Mouse (Mus musculus): ENCODE measurements around the gene Zfp169. TPM values are rescaled to one million over a fixed set of nuclear protein-coding genes. Genes with fewer than 3 reads are reported as not detected.
"Not testable (repeated sequence)": the region's sequence is repeated elsewhere in the genome, so short reads cannot be mapped to it uniquely, and the experiment has no call there.

Gene Zfp169
- polyA plus RNA-seq, 1 experiment = 15.2 TPM

GRCm38 (mm10) chr13:48531448-48531847 lies 18.2 kb upstream of the Zfp169 start:
- H3K27ac ChIP-seq (ENCODE audit: insufficient read depth, low read length) = no peak overlapping the region
- TF ChIP-seq CTCF (IDR thresholded peaks at IDR 0.05; ENCODE audit: borderline replicate concordance, insufficient read depth, low read depth, low read length) (no peak), POLR2A (IDR thresholded peaks at IDR 0.05; ENCODE audit: borderline replicate concordance, insufficient read depth, low read length) (no peak)
- no peak overlapping the region for H3K4me3 ChIP-seq (replicated peaks; ENCODE audit: insufficient read depth, low read depth, low read length)
- no peak for DNase-seq
- no peaks in the 10 kb centered on the region; the same call in 1 of the 2 replicates for H3K4me1 ChIP-seq (ENCODE audit: control insufficient read depth, insufficient read depth, low read length)
- H3K27me3 ChIP-seq (ENCODE audit: control insufficient read depth, insufficient read depth, low read length) = no peaks in the 10 kb centered on the region
- WGBS = 78% methylated on average over 2 of the region's 2 CpGs

GRCm38 (mm10) chr13:48530685-48531084 lies 17.4 kb upstream of the Zfp169 start:
- Histone ChIP-seq H3K27me3 (ENCODE audit: control insufficient read depth, insufficient read depth, low read length) (no peaks in the 10 kb centered on the region), H3K4me3 (replicated peaks; ENCODE audit: insufficient read depth, low read depth, low read length) (no peak overlapping the region), H3K27ac (ENCODE audit: insufficient read depth, low read length) (no peak overlapping the region), H3K4me1 (ENCODE audit: control insufficient read depth, insufficient read depth, low read length) (no peaks in the 10 kb centered on the region; the same call in 1 of the 2 replicates)
- WGBS = 26% methylated on average over 2 of the region's 2 CpGs
- TF ChIP-seq POLR2A (IDR thresholded peaks at IDR 0.05; ENCODE audit: borderline replicate concordance, insufficient read depth, low read length) (no peak), CTCF (IDR thresholded peaks at IDR 0.05; ENCODE audit: borderline replicate concordance, insufficient read depth, low read depth, low read length) (no peak)
- peak in 1 of 2 experiments; percentile 39 for DNase-seq

- no peak overlapping the region for H3K27ac ChIP-seq (ENCODE audit: insufficient read depth, low read length)
- H3K27me3 ChIP-seq (ENCODE audit: control insufficient read depth, insufficient read depth, low read length) = no peaks in the 10 kb centered on the region
- no peaks in the 10 kb centered on the region; the same call in 1 of the 2 replicates for H3K4me1 ChIP-seq (ENCODE audit: control insufficient read depth, insufficient read depth, low read length)
- no peak overlapping the region for H3K4me3 ChIP-seq (replicated peaks; ENCODE audit: insufficient read depth, low read depth, low read length)
- TF ChIP-seq CTCF (IDR thresholded peaks at IDR 0.05; ENCODE audit: borderline replicate concordance, insufficient read depth, low read depth, low read length) (no peak), POLR2A (IDR thresholded peaks at IDR 0.05; ENCODE audit: borderline replicate concordance, insufficient read depth, low read length) (no peak)
- WGBS = 35% methylated on average over 2 of the region's 2 CpGs
- DNase-seq = no peak
Measured at GRCm38 (mm10) chr13:48529028-48529427, 15.8 kb upstream of the Zfp169 start.

GRCm38 (mm10) chr13:48528123-48528871 lies 15.0 kb upstream of the Zfp169 start:
- H3K27me3 ChIP-seq (ENCODE audit: control insufficient read depth, insufficient read depth, low read length) = no peaks in the 10 kb centered on the region
- no peak overlapping the region for H3K4me3 ChIP-seq (replicated peaks; ENCODE audit: insufficient read depth, low read depth, low read length)
- peak; percentile 65 to 74 for DNase-seq
- H3K4me1 ChIP-seq (ENCODE audit: control insufficient read depth, insufficient read depth, low read length) = no peaks in the 10 kb centered on the region; the same call in 1 of the 2 replicates
- TF ChIP-seq POLR2A (IDR thresholded peaks at IDR 0.05; ENCODE audit: borderline replicate concordance, insufficient read depth, low read length) = no peak
- TF ChIP-seq CTCF (IDR thresholded peaks at IDR 0.05; ENCODE audit: borderline replicate concordance, insufficient read depth, low read depth, low read length) = peak; percentile 83
- 54% methylated on average over 15 of the region's 15 CpGs for WGBS
- no peak overlapping the region for H3K27ac ChIP-seq (ENCODE audit: insufficient read depth, low read length)

- Histone ChIP-seq H3K27me3 (ENCODE audit: control insufficient read depth, insufficient read depth, low read length) (no peaks in the 10 kb centered on the region), H3K4me1 (ENCODE audit: control insufficient read depth, insufficient read depth, low read length) (no peaks in the 10 kb centered on the region; the same call in 1 of the 2 replicates), H3K27ac (ENCODE audit: insufficient read depth, low read length) (no peak overlapping the region), H3K4me3 (replicated peaks; ENCODE audit: insufficient read depth, low read depth, low read length) (no peak overlapping the region)
- 82% methylated on average over 5 of the region's 5 CpGs for WGBS
- TF ChIP-seq CTCF (IDR thresholded peaks at IDR 0.05; ENCODE audit: borderline replicate concordance, insufficient read depth, low read depth, low read length) = no peak
- TF ChIP-seq POLR2A (IDR thresholded peaks at IDR 0.05; ENCODE audit: borderline replicate concordance, insufficient read depth, low read length) = no peak
- DNase-seq = no peak
Measured at GRCm38 (mm10) chr13:48525745-48526144, 12.5 kb upstream of the Zfp169 start.

- H3K27ac ChIP-seq (ENCODE audit: insufficient read depth, low read length); H3K27me3 ChIP-seq (ENCODE audit: control insufficient read depth, insufficient read depth, low read length); DNase-seq; H3K4me3 ChIP-seq (replicated peaks; ENCODE audit: insufficient read depth, low read depth, low read length); H3K4me1 ChIP-seq (ENCODE audit: control insufficient read depth, insufficient read depth, low read length): not testable (repeated sequence)
Measured at GRCm38 (mm10) chr13:48519122-48519521, 5.9 kb upstream of the Zfp169 start.

- Histone ChIP-seq H3K27me3 (ENCODE audit: control insufficient read depth, insufficient read depth, low read length) (no peaks in the 10 kb centered on the region), H3K4me1 (ENCODE audit: control insufficient read depth, insufficient read depth, low read length) (no peaks in the 10 kb centered on the region; the same call in 1 of the 2 replicates), H3K4me3 (replicated peaks; ENCODE audit: insufficient read depth, low read depth, low read length) (no peak overlapping the region), H3K27ac (ENCODE audit: insufficient read depth, low read length) (no peak overlapping the region)
- WGBS = 86% methylated on average over 4 of the region's 4 CpGs
- no peak for TF ChIP-seq CTCF (IDR thresholded peaks at IDR 0.05; ENCODE audit: borderline replicate concordance, insufficient read depth, low read depth, low read length)
- no peak for TF ChIP-seq POLR2A (IDR thresholded peaks at IDR 0.05; ENCODE audit: borderline replicate concordance, insufficient read depth, low read length)
- no peak for DNase-seq
Measured at GRCm38 (mm10) chr13:48515861-48516260, 2.6 kb upstream of the Zfp169 start.

- Histone ChIP-seq H3K27me3 (ENCODE audit: control insufficient read depth, insufficient read depth, low read length) (no peaks in the 10 kb centered on the region), H3K4me1 (ENCODE audit: control insufficient read depth, insufficient read depth, low read length) (peaks cover 2% of the 10 kb centered on the region), H3K27ac (ENCODE audit: insufficient read depth, low read length) (no peak overlapping the region), H3K4me3 (replicated peaks; ENCODE audit: insufficient read depth, low read depth, low read length) (no peak overlapping the region)
- WGBS = 93% methylated on average over 9 of the region's 9 CpGs
- TF ChIP-seq CTCF (IDR thresholded peaks at IDR 0.05; ENCODE audit: borderline replicate concordance, insufficient read depth, low read depth, low read length) (no peak), POLR2A (IDR thresholded peaks at IDR 0.05; ENCODE audit: borderline replicate concordance, insufficient read depth, low read length) (no peak)
- no peak for DNase-seq
Measured at GRCm38 (mm10) chr13:48508661-48509060, 4.6 kb downstream of the Zfp169 start.
